Mouse (Mus musculus) cerebellum, adult 2 months (tissue): ENCODE data around the gene Arhgdia. TPM values are rescaled to one million over a fixed set of nuclear protein-coding genes. Genes with fewer than 3 reads are reported as not detected.
A peak's percentile ranks its signal among the peaks of the same experiment; 100 is the strongest.

Experiments
- DNase-seq, 2 experiments: peaks; one replicate each; pipeline ENCODE4 v3.0.0; 2021
- H3K27ac ChIP-seq: fragments of 200-500 bp; 2 replicates; pipeline ENCODE4 v1.5.1; 2012; ENCODE audit warnings: low read length, control low read depth, inconsistent platforms; ENCODE audit not compliant: insufficient read depth
- H3K27me3 ChIP-seq: fragments of 200-500 bp; 2 replicates; pipeline ENCODE4 v1.6.1; 2012; ENCODE audit warnings: inconsistent platforms, mild to moderate bottlenecking, low read length, moderate library complexity; ENCODE audit not compliant: control insufficient read depth, insufficient read depth
- H3K4me1 ChIP-seq: fragments of 200-500 bp; 2 replicates; pipeline ENCODE4 v1.6.1; 2011; ENCODE audit warnings: low read length; ENCODE audit not compliant: control insufficient read depth, insufficient read depth
- H3K4me3 ChIP-seq: fragments of 200-500 bp; replicated peaks from 2 replicates; pipeline ENCODE3; 2011; ENCODE audit warnings: mild to moderate bottlenecking, low read depth, low read length, control low read depth; ENCODE audit not compliant: insufficient read depth
- CTCF ChIP-seq: fragments of 200-500 bp; IDR thresholded peaks from 2 replicates; pipeline ENCODE4 v1.5.1; 2011; ENCODE audit warnings: low read depth, mild to moderate bottlenecking, control low read depth, low read length, moderate library complexity, borderline replicate concordance; ENCODE audit not compliant: insufficient read depth
- POLR2A ChIP-seq: fragments of 200-500 bp; IDR thresholded peaks from 2 replicates; pipeline ENCODE4 v1.6.1; 2011; ENCODE audit warnings: low read length, control low read depth, borderline replicate concordance; ENCODE audit not compliant: insufficient read depth
- WGBS: fragments of 180-500 bp; shearing (Covaris S2); methylation state at CpG from one replicate; pipeline ENCODE4 v1.1.7; 2018; 5-methylcytosine and 5-hydroxymethylcytosine counted together
- polyA plus RNA-seq: library from polyadenylated mRNA; depleted of rRNA; stranded (reverse); fragments of >200 nt; gene quantifications from 2 replicates; pipeline ENCODE4 v1.2.3, GENCODE M21; 2012; rRNA removed

Arhgdia gene
- 288 and 305 TPM in 2 replicates for polyA plus RNA-seq

GRCm38 (mm10) chr11:120581490-120582267 is at the start of gene Arhgdia:
Gene Arhgdia, minus strand, starts transcription at chr11:120581624.
- Histone ChIP-seq H3K4me3 (peak within 1 kb of the TSS; percentile 73), H3K27ac (peak within 1 kb of the TSS; percentile 88), H3K4me1 (peaks cover 13% of the 10 kb centered on the region), H3K27me3 (no peaks in the 10 kb centered on the region)
- WGBS: 3% methylated on average over 73 of the region's 75 CpGs
- TF ChIP-seq CTCF (peak; percentile 28; the same call in 1 of the 2 replicates), POLR2A (peak; percentile 86)
- DNase-seq: peak; percentile 89 to 91

DNA sequence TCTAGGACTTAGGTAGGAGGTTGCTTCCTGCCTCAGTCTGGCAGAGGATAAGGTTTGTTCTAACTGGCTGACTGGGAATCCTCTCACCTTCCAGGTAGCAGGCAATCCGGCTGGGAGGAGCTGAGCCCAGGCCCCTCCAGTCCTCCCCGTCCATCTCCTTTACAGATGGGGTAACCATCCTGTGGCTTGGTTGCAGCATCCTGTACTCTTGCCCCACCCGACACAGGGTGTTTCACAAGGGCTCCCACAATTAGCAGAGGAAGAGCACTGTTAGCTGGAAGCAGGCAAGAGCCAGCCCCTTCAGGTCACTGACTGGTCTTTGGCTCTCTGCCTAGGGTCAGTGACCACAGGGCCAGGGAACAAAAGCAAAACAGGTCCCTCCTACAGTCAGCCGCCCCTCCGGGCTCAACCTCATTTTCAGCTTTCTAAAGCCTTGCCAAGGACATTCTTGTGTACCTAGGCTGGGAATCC is 49.0 kb upstream of the Arhgdia start:
- no peak for DNase-seq
- Histone ChIP-seq H3K27ac (peak overlapping the region; percentile 33), H3K4me3 (no peak overlapping the region), H3K27me3 (no peaks in the 10 kb centered on the region), H3K4me1 (peaks cover 22% of the 10 kb centered on the region)
- WGBS: 42% methylated on average over 5 of the region's 5 CpGs
- TF ChIP-seq POLR2A (no peak), CTCF (no peak)

- Histone ChIP-seq H3K4me3 (no peak overlapping the region), H3K27me3 (no peaks in the 10 kb centered on the region), H3K27ac (peak overlapping the region; percentile 33; the same call in 1 of the 2 replicates), H3K4me1 (peaks cover 26% of the 10 kb centered on the region)
- DNase-seq: peak in 1 of 2 experiments; percentile 21
- no peak for TF ChIP-seq CTCF
- no peak for TF ChIP-seq POLR2A
- WGBS: 16% methylated on average over 7 of the region's 7 CpGs
Measured at GRCm38 (mm10) chr11:120629911-120630310, 48.5 kb upstream of the Arhgdia start.

- Histone ChIP-seq H3K27me3 (no peaks in the 10 kb centered on the region), H3K4me1 (peaks cover 26% of the 10 kb centered on the region), H3K4me3 (no peak overlapping the region), H3K27ac (no peak overlapping the region)
- peak in 1 of 2 experiments; percentile 43 for DNase-seq
- TF ChIP-seq CTCF (no peak), POLR2A (no peak)
- 43% methylated on average over 23 of the region's 23 CpGs for WGBS
Measured at GRCm38 (mm10) chr11:120629341-120629730, 47.9 kb upstream of the Arhgdia start.

- WGBS: 90% methylated on average over 23 of the region's 23 CpGs
- DNase-seq: peak in 1 of 2 experiments; percentile 22
- TF ChIP-seq CTCF (no peak), POLR2A (no peak)
- H3K27ac ChIP-seq: no peak overlapping the region
- no peak overlapping the region for H3K4me3 ChIP-seq
- H3K27me3 ChIP-seq: no peaks in the 10 kb centered on the region
- peaks cover 26% of the 10 kb centered on the region for H3K4me1 ChIP-seq
Measured at GRCm38 (mm10) chr11:120628601-120629340, 47.3 kb upstream of the Arhgdia start.

- WGBS: 62% methylated on average over 22 of the region's 22 CpGs
Measured at GRCm38 (mm10) chr11:120627468-120628300, 46.3 kb upstream of the Arhgdia start.

More at GRCm38 (mm10) chr11:120627468-120628300, 46.3 kb upstream of the Arhgdia start:
- no peak overlapping the region for H3K27ac ChIP-seq
- H3K27me3 ChIP-seq: no peaks in the 10 kb centered on the region
- TF ChIP-seq CTCF: no peak
- TF ChIP-seq POLR2A: no peak
- no peak overlapping the region for H3K4me3 ChIP-seq
- DNase-seq: peak in 1 of 2 experiments; percentile 29
- peaks cover 26% of the 10 kb centered on the region for H3K4me1 ChIP-seq
